Mouse (Mus musculus) kidney, postnatal 10 days (tissue): ENCODE measurements around the gene Gm525.
"Not testable (repeated sequence)": the region's sequence is repeated elsewhere in the genome, so short reads cannot be mapped to it uniquely, and the experiment has no call there.

ENCODE experiments used
- DNase-seq: peaks from one replicate; pipeline ENCODE4 v3.0.0; 2021; ENCODE audit warnings: mixed read lengths

Gm525 gene

DNA sequence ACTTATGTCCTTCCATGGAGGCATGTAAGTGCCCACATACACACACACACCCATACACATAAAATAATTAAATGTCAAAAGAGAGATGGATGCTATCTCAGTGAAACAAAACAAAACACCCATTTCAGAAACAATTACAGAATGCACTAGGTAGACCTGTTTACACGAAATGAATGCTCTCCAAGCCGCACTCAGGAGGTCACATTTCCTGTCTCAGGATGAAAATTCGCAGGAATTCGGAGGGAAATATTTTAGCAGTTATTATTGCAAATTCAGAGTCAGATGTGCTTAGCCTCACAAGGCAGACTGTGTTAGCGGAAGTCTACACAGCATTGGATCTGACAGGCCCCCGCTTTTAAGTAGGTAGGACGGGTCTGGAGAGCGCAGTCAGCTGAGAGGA lies at the start of gene Gm525:
Gene Gm525 (plus strand): TSS at position 301 of the 400 bp plus-strand sequence.
- no peak for DNase-seq

DNA sequence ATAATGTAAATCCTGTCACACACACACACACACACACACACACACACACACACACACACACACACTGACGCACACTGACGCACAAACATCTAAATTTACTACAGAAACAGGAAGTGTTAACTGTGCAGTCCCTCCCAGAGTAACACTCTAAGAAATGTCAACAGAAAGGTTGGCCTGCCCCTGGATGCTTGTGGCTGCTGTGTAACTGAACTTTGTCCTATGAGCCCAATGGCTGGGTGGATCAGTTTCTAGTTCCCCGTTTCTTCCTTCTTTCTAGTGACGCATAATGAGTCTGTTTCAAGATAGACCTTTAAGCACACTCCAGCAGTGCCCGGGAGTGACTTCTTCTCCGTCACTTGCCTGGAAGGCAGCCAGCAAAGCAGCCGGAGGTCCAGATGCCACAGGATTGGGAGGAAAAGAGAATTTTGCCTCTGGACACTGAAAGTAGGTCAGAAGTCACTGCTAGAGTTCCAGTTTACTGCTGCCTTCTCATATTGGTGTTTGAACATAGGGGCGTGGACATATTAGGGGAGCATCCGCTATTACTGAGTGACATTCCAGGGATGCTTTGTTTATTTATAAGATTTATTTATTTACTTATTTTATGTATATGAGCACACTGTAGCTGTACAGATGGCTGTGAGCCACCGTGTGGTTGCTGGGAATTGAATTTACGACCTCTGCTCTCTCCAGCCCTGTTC lies 49.3 kb upstream of the Gm525 start:
- peak; percentile 94 for DNase-seq

DNA sequence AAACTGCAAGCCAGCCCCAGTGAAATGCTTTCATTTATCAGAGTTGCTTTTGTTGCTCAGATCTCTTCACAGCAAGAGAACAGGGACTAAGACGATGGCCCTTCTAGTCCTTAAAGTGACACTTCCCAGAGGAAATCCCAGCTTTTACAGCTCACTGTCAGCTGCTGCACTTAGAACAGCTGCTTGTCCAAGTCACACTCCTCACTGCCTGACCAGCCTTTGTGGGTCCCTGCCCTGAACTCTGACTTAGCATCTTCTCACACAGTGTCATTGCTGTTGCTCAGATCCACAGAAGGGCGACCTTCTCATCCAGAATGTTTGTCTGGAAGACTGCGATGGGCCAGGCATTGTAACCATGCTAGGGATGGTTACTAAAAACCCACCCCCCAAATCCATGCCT lies 48.0 kb upstream of the Gm525 start:
- DNase-seq, result peak; percentile 49

DNA sequence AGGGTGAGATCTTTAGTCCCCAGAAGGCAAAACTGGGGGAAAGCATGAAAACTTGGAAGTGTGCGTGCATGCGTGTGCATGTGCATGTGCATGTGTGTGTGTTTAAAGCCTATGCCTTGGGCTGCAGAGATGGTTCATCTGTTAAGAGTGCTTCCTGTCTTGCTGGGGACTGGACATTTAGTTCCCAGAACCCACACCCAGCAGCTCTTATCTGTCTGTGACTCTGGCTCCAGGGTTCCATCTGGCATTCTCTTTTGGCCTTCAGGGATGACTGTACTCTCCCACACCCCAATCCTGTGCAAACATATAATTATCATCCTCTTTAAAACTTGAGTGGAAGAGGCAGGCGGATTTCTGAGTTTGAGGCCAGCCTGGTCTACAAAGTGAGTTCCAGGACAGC lies 47.5 kb upstream of the Gm525 start:
- DNase-seq, result no peak

DNA sequence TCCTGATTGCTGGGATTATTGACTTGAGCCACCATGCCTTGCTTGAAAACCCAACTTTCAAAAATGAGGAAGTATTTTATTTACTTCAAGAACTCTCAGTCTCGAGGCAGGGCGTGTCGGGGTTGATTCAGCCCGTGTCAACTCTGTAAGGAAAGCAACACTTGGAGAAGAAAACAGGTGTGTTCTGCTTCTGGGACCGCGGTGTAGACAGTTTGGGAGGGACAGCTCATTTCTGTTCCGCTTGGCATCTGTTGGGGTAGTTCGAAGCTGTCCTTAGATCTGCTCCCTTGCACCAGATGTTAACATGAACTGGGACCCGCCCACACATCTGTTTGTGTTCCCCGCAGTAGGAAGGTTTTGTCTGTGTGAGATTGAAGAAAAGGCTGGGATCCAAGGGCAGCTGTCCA lies 45.7 kb upstream of the Gm525 start:
- no peak for DNase-seq

DNA sequence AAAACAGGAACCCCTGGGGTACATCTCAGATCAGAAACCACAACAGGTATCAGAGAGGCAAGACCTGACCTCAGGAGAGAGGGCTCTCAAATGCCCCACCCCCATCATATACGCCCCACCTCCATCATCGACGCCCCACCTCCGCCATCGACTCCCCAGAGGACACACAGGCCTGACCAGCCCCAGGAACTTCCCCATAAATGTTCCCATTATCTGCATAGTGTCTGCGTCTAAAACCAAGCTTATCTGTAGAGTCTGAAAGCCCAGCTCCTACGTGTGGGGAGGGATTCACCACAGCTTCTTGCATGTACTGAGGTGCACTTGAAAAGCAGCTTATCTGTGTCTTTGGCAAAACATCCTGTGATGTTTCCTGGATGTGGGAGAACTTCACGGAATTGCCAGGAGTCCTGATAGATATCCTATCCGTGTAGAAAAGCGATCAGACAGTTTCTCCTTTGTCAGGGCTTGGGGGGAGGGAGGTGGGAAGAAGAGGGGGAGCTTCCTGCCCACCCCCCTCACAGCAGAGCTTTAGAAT lies 44.7 kb upstream of the Gm525 start:
- no peak for DNase-seq

DNA sequence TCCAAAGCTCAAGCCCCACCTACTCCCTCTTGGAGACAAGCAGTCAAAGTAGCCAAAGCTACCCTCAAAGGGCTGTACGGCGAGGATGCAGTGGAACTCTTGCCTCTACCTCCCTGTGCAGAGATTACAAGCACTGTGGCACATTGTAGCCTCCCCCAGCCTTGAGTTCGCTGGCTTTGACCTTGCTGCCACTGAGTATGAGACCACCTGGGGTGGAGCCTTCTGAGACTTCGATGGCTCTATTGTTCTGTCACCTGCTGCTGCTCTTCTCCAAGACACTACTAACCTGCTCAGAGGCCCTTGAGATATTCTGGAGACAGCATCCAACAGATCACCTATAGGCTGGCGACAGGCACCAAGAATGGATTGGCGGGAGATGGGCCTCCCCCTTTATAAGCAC lies 43.1 kb upstream of the Gm525 start:
- no peak for DNase-seq

DNA sequence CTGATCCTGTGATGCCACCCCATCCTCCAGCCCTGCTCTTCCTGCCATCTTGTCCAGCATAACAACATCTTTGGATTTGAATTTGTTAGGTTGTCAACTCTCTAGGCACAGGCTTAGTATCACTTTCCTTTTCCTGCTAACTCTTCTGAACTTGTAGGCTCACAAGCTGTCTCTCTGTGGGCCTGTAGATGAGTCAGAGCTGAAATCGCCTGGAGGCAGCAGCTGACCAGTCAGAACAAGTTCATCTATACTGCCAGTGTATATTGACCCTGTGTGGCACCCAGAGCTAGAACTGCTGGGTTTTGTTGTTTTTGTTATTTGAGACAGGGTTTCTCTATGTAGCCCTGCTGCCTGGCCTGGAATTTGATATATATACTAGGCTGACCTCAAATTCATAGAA lies 42.5 kb upstream of the Gm525 start:
- DNase-seq, result no peak

DNA sequence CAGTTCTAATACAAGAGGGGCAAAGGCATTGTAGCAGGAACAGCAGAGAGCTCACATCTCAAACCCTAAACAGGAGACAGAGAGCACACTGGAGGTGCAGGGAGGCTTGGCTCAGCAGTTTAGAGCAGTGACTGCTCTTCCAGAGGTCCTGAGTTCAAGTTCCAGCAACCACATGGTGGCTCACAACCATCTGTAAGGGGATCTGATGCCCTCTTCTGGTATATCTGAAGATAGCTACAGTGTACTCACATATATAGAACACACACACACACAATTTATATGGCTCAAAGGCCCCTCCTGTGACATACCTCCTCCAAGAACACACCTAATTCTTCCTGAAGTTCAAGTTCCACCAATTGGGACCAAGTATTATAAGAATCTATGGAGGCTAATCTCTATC lies 39.0 kb upstream of the Gm525 start:
- no peak for DNase-seq

DNA sequence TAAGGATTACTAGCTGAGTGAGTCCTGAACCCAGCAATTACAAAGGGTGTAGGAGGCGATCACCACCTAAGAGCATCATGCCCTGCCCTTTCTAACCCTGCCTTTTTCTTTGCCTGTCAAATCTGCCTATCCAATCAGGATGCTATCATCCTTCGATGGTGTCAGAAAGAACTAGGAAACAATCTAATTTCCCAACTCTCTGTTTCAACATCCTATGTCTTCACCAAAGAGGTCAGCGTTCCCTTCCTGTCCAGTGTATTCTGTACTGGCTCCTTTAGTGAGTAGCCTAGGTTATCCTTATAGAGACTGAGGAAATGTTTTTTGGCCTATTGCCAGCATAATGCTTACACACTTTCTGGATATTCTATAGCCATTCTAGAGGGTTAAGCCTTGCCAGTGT lies 38.1 kb upstream of the Gm525 start:
- DNase-seq, result no peak

DNA sequence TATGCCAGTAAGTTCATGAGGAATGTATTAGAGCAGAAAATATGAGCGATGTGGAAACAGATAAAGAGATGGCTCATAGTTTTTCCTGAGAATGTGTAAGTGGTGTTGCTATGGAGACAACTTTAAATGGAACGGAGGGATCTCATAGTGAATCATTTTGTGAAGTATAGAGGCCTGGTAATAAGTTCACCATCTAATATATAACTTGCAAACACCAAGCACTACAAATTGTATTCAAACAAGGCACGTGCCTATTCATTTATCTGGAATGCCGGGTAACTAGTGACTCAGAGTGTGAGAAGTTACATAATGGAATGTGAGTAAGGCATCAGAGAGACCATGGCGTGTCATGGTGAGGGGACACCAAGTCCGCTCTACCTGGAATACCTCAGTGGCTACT lies 35.1 kb upstream of the Gm525 start:
- no peak for DNase-seq

DNA sequence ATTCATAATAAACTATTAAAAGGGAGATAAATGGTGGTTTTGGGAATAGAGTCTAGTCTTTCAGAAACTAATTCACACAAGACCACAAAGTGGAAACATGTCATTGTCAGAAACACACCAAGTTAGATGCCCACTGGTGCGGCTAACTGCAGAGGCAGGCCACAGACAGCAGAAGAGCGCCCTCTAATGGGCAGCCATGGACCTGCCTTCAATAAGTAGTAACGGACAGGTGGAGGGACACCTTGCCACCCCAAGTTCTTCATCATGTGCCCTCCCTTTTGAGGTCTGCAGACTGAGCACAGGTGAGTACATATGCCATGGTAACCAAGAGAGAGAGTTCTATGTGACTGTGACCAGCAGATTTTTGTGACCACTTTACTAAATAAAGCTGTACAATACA lies 34.3 kb upstream of the Gm525 start:
- DNase-seq, result peak; percentile 83

DNA sequence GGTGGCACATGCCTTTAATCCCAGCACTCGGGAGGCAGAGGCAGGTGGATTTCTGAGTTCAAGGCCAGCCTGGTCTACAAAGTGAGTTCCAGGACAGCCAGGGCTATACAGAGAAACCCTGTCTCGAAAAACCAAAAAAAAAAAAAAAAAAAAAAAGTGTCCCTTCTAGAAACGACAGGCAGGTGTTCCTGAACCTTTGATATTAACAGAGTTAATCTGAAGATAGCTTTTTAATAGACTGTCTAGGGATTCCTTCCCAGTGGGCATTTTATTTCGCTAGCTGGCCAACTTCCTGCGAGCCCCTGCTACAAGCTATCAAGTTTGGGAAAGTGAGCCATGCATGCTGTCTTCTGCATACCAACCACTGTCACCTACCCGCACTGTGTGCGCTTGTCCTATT lies 32.6 kb upstream of the Gm525 start:
- DNase-seq, result not testable (repeated sequence)

DNA sequence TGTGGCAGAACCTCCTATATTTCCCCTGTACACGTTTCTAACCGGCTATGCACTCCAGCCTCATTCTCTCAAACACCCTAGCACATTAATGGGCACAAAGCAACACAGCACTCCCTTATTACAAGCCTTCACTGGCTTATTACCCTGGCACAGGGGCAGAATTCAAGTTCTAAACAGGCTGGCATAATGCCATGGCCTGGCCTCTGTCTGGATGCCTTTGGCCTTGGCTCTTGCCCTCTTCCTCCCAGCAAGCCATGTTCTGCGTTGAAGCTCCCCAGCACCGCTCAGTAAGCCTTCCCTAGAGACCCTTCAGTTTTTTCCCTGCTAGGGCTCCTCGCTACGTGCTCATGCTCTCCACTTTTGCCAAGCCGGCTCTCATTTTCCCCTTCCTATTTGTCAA lies 30.6 kb upstream of the Gm525 start:
- DNase-seq, result peak; percentile 7

DNA sequence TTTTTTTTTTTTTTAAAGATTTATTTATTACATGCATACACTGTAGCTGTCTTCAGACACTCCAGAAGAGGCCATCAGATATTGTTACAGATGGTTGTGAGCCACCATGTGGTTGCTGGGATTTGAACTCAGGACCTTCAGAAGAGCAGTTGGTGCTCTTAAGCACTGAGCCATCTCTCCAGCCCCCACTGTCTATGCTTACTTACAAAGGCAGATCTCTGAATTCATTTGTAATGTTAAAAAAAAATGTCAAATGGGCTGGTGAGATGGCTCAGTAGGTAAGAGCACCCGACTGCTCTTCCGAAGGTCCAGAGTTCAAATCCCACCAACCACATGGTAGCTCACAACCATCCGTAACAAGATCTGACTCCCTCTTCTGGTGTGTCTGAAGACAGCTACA lies 28.1 kb upstream of the Gm525 start:
- not testable (repeated sequence) for DNase-seq

DNA sequence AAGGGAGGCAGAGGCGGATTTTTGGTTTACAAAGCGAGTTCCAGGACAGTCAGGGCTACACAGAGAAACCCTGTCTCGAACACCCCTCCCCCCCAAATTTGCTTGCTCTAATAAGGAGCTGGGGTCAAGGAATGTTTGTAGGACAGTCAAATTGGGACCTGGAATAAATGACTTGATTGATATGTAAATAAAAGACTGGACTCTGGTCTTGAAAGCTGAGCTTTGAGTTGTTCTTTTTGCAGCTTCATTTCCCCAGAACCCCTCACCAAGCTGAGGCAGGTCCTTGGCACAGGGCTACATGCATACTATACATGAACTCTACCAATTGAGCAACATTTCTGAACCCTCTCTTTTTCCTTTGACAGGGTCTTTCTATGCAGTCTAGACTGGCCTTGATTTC lies 27.6 kb upstream of the Gm525 start:
- no peak for DNase-seq

DNA sequence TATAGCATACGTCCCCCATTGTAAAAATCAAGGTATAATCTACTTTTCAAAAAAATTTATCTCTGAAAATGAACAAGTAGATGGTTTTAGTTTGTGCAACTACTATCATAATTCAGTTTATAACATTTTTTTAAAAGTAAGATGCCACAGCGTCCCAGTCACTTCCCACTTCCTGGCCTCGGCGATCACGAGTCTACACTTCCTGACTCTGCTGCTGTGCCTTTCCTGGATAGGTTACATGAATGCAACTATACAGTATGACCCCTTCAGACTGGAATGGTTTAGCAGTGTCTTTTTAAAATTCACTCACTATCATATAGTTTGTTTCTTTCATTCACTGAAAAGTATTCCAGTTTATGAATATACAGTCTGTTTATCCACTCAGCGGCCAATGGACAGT lies 21.9 kb upstream of the Gm525 start:
- no peak for DNase-seq

DNA sequence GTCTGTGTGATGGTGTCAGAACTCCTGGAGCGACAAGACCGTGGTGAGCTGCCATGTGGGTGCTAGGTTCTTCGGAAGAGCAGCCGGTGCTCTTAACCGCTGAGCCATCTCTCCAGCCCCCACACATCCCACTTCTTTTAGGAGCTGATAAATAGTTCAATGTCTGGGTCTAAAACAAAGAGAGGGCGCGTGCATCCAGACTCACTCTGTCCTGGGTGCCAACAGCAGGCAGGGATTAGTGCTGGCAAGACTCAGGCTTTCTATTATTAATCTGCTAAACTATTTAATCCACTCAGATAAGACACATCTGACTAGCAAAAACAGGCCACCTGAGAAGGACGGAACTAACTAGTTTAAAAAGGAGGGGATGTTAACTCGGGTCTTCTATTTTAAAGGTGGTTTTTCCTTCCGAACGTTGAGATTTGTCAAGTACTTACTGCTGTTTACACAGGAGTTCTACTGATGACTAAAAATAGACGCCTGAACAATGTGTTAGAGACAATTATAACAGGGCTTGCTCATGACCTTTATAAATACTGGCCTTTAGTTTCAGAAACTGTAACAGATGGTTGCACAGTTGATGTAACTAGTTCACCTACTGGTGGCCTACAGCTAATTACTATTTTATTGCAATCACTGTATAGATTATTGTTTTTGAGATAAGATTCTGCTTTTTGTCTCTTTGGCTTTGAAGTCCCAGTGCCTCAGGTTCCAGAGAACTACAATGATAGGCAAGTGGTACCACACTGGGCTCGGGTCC lies 17.5 kb upstream of the Gm525 start:
- DNase-seq, result no peak

DNA sequence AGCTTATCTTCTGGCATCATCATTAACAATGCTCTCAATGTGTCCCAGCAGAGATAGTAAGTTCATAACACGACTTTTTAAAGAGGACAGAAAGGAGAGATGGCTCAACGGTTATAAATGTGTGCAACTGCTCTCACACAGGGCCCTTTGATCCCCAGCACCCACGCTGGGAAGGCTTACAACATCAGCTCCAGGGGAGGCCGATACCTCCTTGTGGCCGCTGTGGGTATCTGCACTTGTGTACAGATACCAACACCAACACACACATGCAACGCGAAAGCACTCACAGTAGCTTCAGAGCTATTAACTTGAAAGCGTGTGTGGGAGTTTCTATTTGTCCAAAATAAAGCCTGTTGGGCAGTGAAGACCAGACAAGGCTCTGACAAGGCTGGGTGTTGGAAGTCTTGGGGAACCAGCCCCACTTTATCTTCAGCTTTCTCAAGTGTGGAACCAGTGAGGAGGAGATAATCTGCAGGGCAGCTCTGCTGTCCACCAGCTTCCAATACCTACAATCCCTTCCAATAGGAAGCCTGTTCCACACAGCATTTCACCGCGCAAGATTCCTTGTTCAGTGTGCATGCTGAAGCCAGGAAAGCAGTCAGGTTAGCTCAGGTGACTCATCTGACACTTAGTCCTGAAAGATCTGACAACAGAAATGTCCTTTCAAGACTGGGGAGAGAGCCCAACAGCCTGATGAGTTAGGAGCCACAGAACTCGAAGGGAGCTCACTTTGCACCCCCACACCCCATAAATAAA lies 14.9 kb upstream of the Gm525 start:
- DNase-seq, result no peak

DNA sequence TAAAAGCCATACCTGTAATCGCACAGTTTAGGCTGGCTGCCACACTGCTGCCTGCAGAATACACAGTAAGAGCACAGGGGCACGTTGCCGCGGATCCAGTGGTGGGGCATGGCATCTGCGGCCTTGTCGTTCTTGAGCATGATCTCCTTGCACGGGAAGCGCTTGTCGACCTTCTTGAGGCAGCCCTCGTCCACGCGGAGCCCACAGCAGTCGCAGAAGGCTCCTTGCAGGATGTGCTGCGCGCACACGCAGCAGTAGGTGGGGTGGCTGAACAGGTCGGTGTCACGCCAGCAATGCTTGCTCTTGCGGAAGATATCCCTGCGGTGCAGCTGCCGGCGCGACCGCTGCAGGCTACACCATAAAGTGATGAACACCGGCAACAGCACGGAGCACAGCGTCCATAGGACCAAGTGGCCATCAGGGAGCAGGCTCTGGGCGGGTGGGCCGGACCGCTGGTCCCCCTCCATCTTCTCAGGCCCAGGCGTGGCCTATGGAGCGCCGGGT lies 13.7 kb upstream of the Gm525 start:
- no peak for DNase-seq

DNA sequence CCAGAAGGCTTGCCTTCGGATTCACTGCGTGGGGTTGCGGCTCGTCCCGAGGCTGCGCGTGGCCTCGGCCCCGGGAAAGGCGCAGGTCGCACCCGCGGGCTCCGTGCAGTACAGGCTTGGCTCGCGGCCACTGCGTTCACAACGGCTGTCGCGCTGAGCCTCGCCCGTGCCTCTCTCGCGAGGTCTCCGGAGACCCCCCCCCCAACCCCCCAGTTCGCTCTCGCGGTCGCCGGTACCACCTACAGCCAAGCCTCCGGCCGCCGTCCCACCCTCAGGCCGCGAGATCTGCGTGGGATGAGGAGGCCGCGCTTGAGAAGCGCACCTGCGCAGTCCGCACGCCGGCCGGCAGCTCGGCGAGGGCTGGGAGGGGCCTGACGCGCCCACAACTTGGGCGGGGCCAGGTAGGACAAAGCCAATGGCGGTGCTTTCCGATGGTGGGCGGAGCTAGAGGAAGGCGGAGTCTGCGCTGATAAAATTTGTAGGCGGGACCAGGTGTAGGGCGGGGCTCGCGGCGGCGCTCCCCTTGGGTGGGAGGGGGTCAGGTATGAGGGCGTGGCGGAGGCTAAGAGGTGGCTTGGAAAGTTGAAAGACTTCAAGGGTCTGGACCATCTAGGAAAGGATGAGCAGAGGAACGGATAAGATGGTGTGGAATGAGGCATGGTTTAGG lies 13.1 kb upstream of the Gm525 start:
- peak; percentile 96 for DNase-seq

DNA sequence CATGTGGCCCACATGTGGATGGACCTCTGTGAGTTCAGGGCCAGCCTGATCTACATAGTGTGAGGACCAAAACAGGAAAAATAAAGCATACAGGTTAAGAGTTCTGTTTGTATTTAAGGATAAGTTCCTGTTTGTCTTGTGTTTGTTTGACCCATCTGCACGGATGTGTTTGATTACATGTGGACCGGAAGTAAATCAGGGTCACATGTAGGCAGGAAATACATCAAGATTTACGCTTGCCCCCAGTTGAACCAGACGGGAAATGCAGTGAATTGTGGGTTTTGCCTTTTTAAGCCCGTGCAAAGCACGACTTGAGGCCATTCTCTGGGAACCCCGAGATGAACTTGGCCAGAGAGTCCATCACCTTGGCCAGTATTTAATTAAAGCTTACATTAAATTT lies 12.3 kb upstream of the Gm525 start:
- DNase-seq, result no peak

DNA sequence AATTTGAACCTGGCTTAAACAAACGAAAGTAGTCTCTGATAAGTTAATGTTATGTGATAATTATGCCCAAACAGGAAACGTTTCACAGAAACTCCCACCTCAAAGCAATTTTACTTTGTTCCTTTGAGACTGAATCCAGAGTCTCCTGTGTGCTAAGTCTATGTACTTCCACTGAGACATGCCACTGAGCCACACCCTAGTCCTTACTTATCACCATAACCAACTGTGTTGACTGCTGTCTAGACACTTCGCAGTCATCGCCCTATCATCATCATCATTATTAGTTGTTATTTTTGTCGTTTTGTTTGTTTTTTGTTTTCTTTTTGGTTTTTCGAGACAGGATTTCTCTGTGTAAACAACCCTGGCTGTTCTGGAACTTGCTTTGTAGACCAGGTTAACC lies 9.3 kb upstream of the Gm525 start:
- no peak for DNase-seq
